Mouse (Mus musculus) midbrain, embryonic 13.5 days (tissue): ENCODE data around the gene Zfp568. TPM values are rescaled to one million over a fixed set of nuclear protein-coding genes. Genes with fewer than 3 reads are reported as not detected.
"Not testable (repeated sequence)": the region's sequence is repeated elsewhere in the genome, so short reads cannot be mapped to it uniquely, and the experiment has no call there.

Experiments
- ATAC-seq: fragments of 200-750 bp; cut with Nextera tagmentation; 2 replicates; pipeline ENCODE4 v1.8.0; 2017; ENCODE audit warnings: mild to moderate bottlenecking, moderate TSS enrichment, moderate library complexity
- H3K27ac ChIP-seq: fragments of 300-500 bp; sonication (generic); 2 replicates; pipeline ENCODE4 v1.5.1; 2015; ENCODE audit warnings: inconsistent platforms, mild to moderate bottlenecking, moderate library complexity
- H3K27me3 ChIP-seq: fragments of 300-500 bp; sonication (generic); 2 replicates; pipeline ENCODE4 v1.6.1; 2015; ENCODE audit warnings: mild to moderate bottlenecking, inconsistent platforms
- H3K36me3 ChIP-seq: fragments of 300-500 bp; sonication (generic); 2 replicates; pipeline ENCODE4 v1.6.1; 2015; ENCODE audit warnings: mild to moderate bottlenecking, inconsistent platforms
- H3K4me1 ChIP-seq: fragments of 300-500 bp; sonication (generic); replicated peaks from 2 replicates; pipeline ENCODE4 v1.6.1; 2015; ENCODE audit warnings: inconsistent platforms
- H3K4me2 ChIP-seq: fragments of 300-500 bp; sonication (generic); replicated peaks from 2 replicates; pipeline ENCODE4 v1.6.1; 2015; ENCODE audit warnings: moderate library complexity, mild to moderate bottlenecking, inconsistent platforms
- H3K4me3 ChIP-seq: fragments of 300-500 bp; sonication (generic); replicated peaks from 2 replicates; pipeline ENCODE4 v1.5.1; 2015; ENCODE audit warnings: mild to moderate bottlenecking, inconsistent platforms
- H3K9ac ChIP-seq: fragments of 300-500 bp; sonication (generic); replicated peaks from 2 replicates; pipeline ENCODE4 v1.6.1; 2015; ENCODE audit warnings: mild to moderate bottlenecking, inconsistent platforms
- H3K9me3 ChIP-seq: fragments of 300-500 bp; sonication (generic); 2 replicates; pipeline ENCODE4 v1.6.1; 2016; ENCODE audit warnings: mild to moderate bottlenecking, inconsistent platforms
- WGBS: fragments of 180-500 bp; shearing (Covaris S2); methylation state at CpG from one replicate; pipeline ENCODE4 v1.1.7; 2015; 5-methylcytosine and 5-hydroxymethylcytosine counted together
- polyA plus RNA-seq: library from polyadenylated mRNA; unstranded; fragments of >200 nt; fragmentation: Nextera tagmentation; extraction: Ambion mirVana; gene quantifications from 2 replicates; pipeline ENCODE4 v1.2.1, GENCODE M21; 2015

Gene Zfp568
- polyA plus RNA-seq, 1 experiment from 2014 or later, result 7.7 TPM

DNA sequence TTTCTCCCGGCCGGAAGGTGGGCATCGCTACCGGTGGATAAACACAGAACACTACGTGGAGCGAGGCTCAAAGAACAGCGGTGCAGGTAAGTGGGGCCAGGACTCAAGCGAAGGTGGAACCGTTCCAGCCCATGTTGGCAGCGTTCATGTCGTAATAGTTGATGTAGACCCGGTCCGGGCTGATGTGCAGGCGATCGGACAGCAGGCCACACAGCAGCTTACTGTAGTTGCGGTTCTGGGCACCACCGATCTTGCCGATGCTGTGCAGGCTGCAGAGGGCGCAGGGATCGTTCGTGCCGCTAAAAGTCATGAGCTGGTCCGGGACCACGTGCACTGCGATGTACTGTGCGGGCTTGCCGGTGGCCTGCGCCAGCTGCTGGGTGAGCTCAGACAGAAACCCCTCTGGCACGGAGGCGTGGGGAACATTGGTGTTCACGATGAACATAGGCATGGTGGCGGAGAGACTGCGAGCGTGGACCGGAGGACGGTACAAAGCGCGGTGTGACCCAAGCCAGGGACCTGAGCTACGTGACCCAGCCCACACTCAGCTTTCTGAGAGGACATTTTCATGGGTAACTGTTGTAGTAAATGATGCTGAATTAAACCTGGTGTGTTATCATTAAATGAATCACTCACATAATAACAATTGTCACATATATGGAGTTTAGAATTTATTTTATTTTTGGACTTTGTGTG, 18.5 kb upstream of the Zfp568 start:
- H3K36me3 ChIP-seq, H3K27me3 ChIP-seq, H3K4me3 ChIP-seq, H3K9me3 ChIP-seq, ATAC-seq, H3K4me1 ChIP-seq, H3K4me2 ChIP-seq, H3K9ac ChIP-seq, H3K27ac ChIP-seq: not testable (repeated sequence)
- 46% methylated on average over 38 of the region's 39 CpGs for WGBS

DNA sequence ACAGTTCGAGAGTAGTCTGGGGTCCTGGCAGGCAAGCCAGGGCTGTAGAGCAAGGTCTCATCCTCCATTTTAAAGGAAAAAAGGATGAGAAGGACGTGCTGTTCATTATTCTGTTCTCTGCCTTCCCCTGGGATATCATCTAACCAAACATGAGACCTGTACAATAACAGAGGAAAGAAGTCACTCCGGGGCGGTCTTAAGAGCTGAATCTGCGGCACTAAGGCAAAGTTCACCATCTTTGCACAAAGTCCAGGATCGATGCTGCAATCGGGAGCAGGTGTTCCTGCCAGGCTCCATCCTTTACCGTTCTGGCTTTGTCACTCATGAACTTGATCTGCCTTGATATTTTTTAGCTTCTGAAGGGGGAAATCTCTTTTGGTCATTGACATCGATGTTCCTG, 13.1 kb upstream of the Zfp568 start:
- Histone ChIP-seq H3K4me3 (no peak overlapping the region), H3K4me1 (no peaks in the 10 kb centered on the region), H3K36me3 (no peaks in the 10 kb centered on the region), H3K4me2 (no peak overlapping the region), H3K27ac (no peak overlapping the region), H3K9me3 (no peaks in the 10 kb centered on the region; the same call in 1 of the 2 replicates), H3K27me3 (no peaks in the 10 kb centered on the region), H3K9ac (no peak overlapping the region)
- 89% methylated on average over 9 of the region's 9 CpGs for WGBS
- no peak for ATAC-seq

DNA sequence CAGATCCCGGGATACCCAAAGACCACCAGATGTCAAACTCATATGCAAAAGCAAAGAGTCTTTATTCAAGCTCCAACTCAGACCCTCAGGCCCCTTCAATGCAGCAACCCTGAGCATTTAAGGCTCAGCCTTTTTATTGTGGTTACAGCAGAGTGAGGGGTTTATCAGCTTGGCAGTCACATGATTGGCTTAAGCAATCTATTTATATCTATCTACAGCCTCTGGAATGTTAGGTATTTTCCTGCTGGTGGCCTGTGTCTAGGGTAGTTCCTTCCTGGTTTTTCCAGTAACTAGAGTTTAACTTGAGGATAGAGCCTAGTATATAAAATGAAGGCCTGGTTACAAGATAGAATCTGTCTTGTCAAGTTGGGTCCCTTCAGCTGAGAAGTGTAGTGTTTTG, 3.0 kb upstream of the Zfp568 start:
- no peak overlapping the region for H3K9ac ChIP-seq
- peaks cover under 1% of the 10 kb centered on the region; the same call in 1 of the 2 replicates for H3K36me3 ChIP-seq
- H3K4me1 ChIP-seq, result peaks cover 25% of the 10 kb centered on the region
- no peaks in the 10 kb centered on the region for H3K9me3 ChIP-seq
- H3K27ac ChIP-seq, result no peak overlapping the region
- no peak for ATAC-seq
- no peak overlapping the region for H3K4me3 ChIP-seq
- 94% methylated on average over 1 of the region's 1 CpGs for WGBS
- no peaks in the 10 kb centered on the region for H3K27me3 ChIP-seq
- no peak overlapping the region for H3K4me2 ChIP-seq

DNA sequence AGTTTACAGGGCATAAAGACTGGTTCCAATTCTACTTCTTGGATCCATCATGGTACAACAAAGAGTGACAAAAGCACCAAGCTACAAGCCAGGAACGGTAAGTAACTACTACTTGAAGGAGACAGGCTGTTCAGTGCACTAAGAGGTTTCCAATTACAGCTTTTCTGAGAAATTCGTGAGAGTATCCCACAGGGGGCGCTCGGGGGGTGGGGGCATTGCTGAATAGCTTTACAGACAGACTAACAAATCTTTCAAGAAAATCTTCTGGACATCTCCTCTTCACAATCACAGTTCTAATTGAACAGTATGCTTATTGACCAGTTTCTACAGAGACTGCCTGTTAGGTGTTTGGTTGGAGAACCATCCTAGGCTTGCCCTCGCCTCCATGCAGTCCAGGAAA, 2.3 kb upstream of the Zfp568 start:
- 54% methylated on average over 5 of the region's 5 CpGs for WGBS
- Histone ChIP-seq H3K4me2 (no peak overlapping the region), H3K9ac (no peak overlapping the region), H3K4me3 (no peak overlapping the region), H3K4me1 (peaks cover 29% of the 10 kb centered on the region), H3K27ac (no peak overlapping the region), H3K27me3 (no peaks in the 10 kb centered on the region), H3K9me3 (no peaks in the 10 kb centered on the region), H3K36me3 (peaks cover 7% of the 10 kb centered on the region; the same call in 1 of the 2 replicates)
- no peak for ATAC-seq

DNA sequence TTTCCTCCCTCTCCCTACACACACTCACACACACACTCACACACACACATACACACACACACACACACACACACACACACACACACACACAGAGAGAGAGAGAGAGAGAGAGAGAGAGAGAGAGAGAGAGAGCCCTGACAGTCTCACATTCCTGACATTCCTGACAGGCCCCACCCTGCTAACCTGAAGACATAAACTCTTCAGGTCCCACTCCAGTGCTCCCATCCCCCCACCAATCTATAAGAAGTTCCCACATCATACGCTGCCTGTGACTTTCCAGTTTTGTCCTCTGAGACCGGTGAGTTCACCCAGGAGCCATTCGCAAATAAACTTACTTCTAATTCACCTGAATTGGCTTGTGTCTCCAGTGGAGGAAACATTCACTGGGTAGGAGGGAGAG, 1.9 kb upstream of the Zfp568 start:
- no peak overlapping the region for H3K27ac ChIP-seq
- H3K4me3 ChIP-seq, result no peak overlapping the region
- ATAC-seq, result no peak
- H3K9me3 ChIP-seq, result no peaks in the 10 kb centered on the region
- 94% methylated on average over 3 of the region's 3 CpGs for WGBS
- H3K36me3 ChIP-seq, result peaks cover 7% of the 10 kb centered on the region; the same call in 1 of the 2 replicates
- H3K9ac ChIP-seq, result no peak overlapping the region
- H3K27me3 ChIP-seq, result no peaks in the 10 kb centered on the region
- no peak overlapping the region for H3K4me2 ChIP-seq
- H3K4me1 ChIP-seq, result peaks cover 29% of the 10 kb centered on the region

DNA sequence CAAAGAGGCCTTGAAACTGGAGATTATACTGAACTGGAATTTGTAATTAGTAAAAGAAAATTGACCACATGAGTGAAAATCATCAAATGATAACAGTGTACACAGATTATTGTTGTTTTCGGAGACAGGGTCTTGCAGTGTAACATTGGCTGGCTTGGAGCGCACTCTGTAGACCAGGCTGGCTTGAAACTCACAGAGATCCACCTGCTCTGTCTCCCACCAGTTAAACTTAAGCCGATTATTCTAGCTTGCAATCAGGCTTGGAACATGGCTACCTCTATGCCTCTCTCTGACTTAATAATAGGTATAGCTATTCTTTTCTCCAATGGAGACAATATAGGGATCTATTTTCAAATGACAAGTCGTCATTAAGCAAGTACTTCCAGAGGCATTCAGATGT, 1.4 kb upstream of the Zfp568 start:
- no peak overlapping the region for H3K27ac ChIP-seq
- peaks cover 29% of the 10 kb centered on the region for H3K4me1 ChIP-seq
- no peak overlapping the region for H3K4me3 ChIP-seq
- H3K9me3 ChIP-seq, result no peaks in the 10 kb centered on the region
- 80% methylated on average over 4 of the region's 4 CpGs for WGBS
- no peaks in the 10 kb centered on the region for H3K27me3 ChIP-seq
- no peak overlapping the region for H3K9ac ChIP-seq
- ATAC-seq, result no peak
- H3K36me3 ChIP-seq, result peaks cover 11% of the 10 kb centered on the region
- peak overlapping the region; percentile 69 for H3K4me2 ChIP-seq

DNA sequence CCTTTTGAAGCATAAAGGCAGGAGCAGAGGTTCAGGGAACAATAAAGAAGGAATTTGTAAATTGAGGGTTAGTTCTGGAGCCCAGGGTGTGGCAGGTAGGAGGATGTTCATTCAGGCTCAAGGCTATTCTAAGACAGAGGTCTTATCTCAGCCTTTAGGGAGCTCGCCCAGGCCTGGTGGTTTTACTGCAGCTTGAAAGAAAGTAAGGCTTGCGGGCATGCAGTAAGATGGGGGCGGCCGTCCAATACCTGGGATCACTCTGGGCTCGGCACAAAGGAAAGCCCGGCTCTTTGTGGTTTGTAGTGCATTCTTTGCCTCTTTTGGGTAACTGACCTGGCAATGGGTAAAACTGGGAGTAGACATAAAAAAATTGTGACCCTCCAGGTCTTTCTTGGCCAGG, 824 bp upstream of the Zfp568 start:
- H3K4me3 ChIP-seq, result peak overlapping the region; percentile 92
- peaks cover 29% of the 10 kb centered on the region for H3K4me1 ChIP-seq
- peak overlapping the region; percentile 69 for H3K4me2 ChIP-seq
- H3K27me3 ChIP-seq, result no peaks in the 10 kb centered on the region
- peak overlapping the region; percentile 92 for H3K27ac ChIP-seq
- H3K9ac ChIP-seq, result peak overlapping the region; percentile 91
- 21% methylated on average over 6 of the region's 6 CpGs for WGBS
- H3K36me3 ChIP-seq, result peaks cover 17% of the 10 kb centered on the region
- no peaks in the 10 kb centered on the region for H3K9me3 ChIP-seq
- ATAC-seq, result no peak

DNA sequence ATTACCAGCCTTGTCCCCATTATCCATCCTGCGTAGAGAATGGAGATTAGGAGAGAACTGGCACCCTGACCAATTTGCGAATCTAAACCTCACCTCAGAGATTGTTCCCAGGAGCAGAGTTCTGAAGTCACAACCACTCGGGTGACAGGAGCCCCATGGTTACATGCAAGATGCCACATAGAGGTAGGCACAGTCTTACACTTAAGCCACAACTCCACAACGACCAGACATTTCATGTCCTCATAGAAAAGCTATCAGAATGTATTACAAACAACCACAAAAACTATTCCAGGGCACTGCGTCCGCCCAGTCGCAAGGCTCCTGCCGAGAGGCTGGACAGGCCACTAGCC, 440 bp upstream of the Zfp568 start:
- Histone ChIP-seq H3K9ac (peak overlapping the region; percentile 91), H3K27ac (peak overlapping the region; percentile 92), H3K36me3 (peaks cover 20% of the 10 kb centered on the region), H3K4me1 (peaks cover 29% of the 10 kb centered on the region), H3K27me3 (no peaks in the 10 kb centered on the region), H3K9me3 (no peaks in the 10 kb centered on the region), H3K4me2 (peak overlapping the region; percentile 69), H3K4me3 (peak overlapping the region; percentile 92)
- no peak; the same call in 1 of the 2 replicates for ATAC-seq
- WGBS, result under 1% methylated on average over 8 of the region's 8 CpGs

DNA sequence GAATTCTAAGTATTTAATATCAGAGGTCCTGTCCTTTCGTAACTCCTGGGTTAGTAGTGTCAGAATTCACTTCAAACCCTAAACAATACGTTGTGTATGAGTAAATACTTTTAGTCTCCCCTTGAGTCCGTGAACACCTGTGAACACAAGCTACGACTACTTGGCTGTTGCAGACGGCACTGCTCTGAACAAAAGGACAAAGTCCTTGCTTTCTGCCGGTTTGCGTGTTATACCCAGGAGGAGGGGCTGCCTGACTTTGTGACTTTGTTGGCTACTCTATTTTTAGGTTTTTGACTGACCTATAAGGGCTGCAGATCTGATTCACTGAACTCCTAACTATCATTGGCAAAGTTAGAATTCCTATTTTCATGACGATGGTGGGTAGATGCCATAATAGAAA, 2.3 kb downstream of the Zfp568 start:
- no peak for ATAC-seq
- no peak overlapping the region for H3K27ac ChIP-seq
- peaks cover 39% of the 10 kb centered on the region for H3K36me3 ChIP-seq
- H3K27me3 ChIP-seq, result no peaks in the 10 kb centered on the region
- 94% methylated on average over 8 of the region's 8 CpGs for WGBS
- H3K4me1 ChIP-seq, result peaks cover 29% of the 10 kb centered on the region
- no peak overlapping the region for H3K4me3 ChIP-seq
- no peak overlapping the region for H3K9ac ChIP-seq
- H3K4me2 ChIP-seq, result no peak overlapping the region
- H3K9me3 ChIP-seq, result no peaks in the 10 kb centered on the region

DNA sequence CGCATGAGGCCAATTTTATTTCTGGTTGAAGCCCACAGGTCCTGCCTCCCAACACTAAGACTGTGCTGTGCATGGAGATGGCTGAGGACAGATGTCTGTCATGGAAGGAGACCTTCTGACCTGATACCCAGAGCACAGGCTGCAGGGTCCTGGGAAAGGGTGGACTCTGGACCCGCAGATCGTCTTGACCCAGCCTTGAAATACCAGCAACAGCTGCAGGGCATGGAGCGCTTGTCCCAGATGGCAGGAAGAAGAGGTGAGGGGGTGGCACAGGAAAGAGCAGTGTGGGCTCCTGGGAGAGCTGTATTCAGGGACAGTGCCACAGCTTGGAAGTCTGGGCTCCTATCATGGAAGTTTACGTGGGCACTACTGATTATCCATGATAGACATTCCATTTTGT, 3.8 kb downstream of the Zfp568 start:
- Histone ChIP-seq H3K9me3 (no peaks in the 10 kb centered on the region), H3K36me3 (peaks cover 52% of the 10 kb centered on the region), H3K27me3 (no peaks in the 10 kb centered on the region), H3K4me1 (peaks cover 25% of the 10 kb centered on the region), H3K9ac (no peak overlapping the region), H3K4me3 (no peak overlapping the region), H3K27ac (no peak overlapping the region), H3K4me2 (no peak overlapping the region)
- ATAC-seq, result no peak
- 97% methylated on average over 5 of the region's 5 CpGs for WGBS

DNA sequence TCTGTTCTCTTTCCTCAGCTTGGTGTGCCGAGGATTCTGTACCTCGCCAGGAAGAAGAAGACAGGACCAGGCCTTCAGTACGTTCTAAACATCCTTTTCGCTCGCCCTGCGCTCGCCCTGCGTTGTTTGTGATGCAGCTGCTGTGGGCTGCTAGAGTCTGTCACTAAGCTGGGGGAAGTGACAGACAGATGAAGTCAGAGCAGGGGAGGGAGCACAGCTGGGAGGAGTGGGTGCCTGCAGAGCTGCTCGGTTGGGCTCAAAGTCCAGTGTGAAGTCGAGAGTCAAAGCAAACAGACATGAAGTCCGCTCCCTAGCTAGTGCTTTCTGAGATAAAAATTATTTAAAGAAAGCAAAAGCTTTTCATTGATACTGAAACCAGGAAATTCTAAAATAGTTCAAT, 5.3 kb downstream of the Zfp568 start:
- H3K4me3 ChIP-seq, result no peak overlapping the region
- H3K4me1 ChIP-seq, result peaks cover 17% of the 10 kb centered on the region
- H3K27ac ChIP-seq, result no peak overlapping the region
- 92% methylated on average over 11 of the region's 11 CpGs for WGBS
- no peak for ATAC-seq
- H3K4me2 ChIP-seq, result no peak overlapping the region
- H3K9ac ChIP-seq, result no peak overlapping the region
- H3K9me3 ChIP-seq, result no peaks in the 10 kb centered on the region
- H3K36me3 ChIP-seq, result peaks cover 63% of the 10 kb centered on the region
- no peaks in the 10 kb centered on the region for H3K27me3 ChIP-seq

DNA sequence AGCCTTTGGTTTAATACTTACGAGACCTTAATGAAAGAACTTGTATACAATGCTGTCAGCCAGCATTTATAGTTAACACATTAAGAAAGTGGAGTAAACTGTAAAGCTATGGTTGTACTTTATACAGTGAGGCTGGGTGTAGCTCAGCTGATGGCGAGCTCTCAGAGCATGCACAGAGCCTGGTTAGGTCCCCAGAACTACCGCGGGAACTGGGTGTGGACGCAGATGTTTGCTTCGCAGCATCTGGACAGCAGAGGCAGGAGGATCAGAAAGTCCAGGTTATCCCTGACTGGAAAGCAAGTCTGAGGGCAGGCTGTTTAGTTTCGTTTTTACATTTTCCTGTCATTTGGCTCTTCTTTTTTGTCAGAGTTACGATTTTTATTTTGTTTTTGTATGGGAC, 8.9 kb downstream of the Zfp568 start:
- peaks cover 80% of the 10 kb centered on the region for H3K36me3 ChIP-seq
- no peak overlapping the region for H3K4me2 ChIP-seq
- H3K27me3 ChIP-seq, result no peaks in the 10 kb centered on the region
- WGBS, result 96% methylated on average over 8 of the region's 8 CpGs
- no peak overlapping the region for H3K4me3 ChIP-seq
- no peak for ATAC-seq
- no peak overlapping the region for H3K9ac ChIP-seq
- H3K4me1 ChIP-seq, result no peaks in the 10 kb centered on the region
- H3K9me3 ChIP-seq, result peaks cover 5% of the 10 kb centered on the region; the same call in 1 of the 2 replicates
- H3K27ac ChIP-seq, result no peak overlapping the region

DNA sequence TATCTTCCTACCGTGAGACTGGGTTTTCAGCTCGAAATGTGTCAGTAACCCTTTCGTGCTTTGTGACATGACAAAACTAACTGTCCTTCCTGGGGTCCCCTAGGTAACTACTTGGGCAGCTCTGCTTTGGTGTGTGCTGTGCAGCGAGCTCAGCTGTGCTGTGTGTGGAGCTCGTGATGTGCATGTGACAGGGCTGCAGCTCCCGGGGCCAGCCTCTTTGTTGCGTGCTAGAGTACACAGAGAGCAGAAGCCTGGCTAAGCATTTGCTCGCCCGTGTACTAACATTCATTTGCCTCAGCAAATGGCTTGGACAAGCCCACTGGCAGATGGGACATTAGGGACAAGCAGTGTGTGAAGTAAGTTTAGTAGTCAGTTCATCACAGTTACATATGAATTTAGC, 9.6 kb downstream of the Zfp568 start:
- H3K27ac ChIP-seq, result no peak overlapping the region
- no peak overlapping the region for H3K4me2 ChIP-seq
- no peak overlapping the region for H3K9ac ChIP-seq
- ATAC-seq, result no peak
- peaks cover 5% of the 10 kb centered on the region; the same call in 1 of the 2 replicates for H3K9me3 ChIP-seq
- no peaks in the 10 kb centered on the region for H3K27me3 ChIP-seq
- H3K4me3 ChIP-seq, result no peak overlapping the region
- peaks cover 80% of the 10 kb centered on the region for H3K36me3 ChIP-seq
- 97% methylated on average over 9 of the region's 9 CpGs for WGBS
- H3K4me1 ChIP-seq, result no peaks in the 10 kb centered on the region
